Mouse (Mus musculus): ENCODE results near the gene Por.

DNA sequence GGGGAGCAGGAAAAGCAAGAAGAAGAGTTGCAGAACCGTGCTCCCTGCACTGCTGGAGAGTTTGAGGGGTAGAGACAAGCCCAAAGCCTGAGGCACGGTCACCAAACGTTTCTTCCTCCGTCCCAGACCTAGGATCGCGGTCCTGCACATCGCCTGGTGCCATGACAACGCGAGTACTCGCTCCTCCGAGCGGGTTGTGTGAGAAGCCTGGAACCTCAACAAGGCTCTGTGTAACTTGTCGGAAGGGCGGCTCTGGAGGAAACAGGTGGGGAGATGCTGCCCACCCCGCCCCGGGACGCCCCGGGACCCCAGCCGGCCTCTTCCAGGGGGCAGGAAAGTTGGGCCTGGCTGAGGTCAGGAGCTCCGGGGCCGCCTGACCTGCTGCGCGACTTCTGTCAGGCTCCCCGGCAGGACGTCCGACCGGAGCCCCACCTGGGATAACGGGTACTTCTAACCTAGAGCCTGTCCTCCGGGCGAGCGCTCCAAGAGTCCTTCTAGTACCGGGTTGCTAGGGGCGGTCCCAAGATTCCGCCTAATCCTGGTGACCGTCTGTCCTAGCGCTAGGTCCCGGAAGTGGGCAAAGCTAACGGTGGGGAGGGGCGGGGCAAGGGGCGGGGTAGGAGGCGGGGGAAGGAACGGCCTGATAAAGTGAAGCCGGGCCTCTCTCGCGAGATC, 108.1 kb downstream of the Por start, which contains the start of gene Styxl1:
- TF ChIP-seq EP300 (IDR thresholded peaks at IDR 0.05) (no peak), CTCF (IDR thresholded peaks at IDR 0.05) (no peak)
